Mouse (Mus musculus): ENCODE measurements around the gene Rbm7.

DNA sequence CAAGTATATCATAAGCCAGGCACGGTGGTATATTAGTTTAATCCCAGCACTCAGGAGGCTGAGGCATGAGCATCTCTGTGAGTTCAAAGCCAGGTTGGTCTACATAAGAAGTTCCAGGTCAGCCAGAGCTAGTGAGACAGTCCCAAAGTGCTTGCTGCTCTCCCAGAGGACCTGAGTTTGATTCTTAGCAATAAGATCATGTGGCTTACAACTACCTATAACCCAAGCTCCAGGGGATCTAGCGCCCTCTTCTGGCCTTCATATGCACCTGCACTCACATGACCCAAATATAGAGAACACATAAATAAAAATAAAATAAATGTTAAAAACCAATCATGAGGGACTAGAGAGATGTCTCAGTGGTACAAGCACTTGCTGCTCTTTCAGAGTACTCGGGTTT is 36.2 kb downstream of the Rbm7 start:
- TF ChIP-seq CTCF (conservative IDR thresholded peaks at IDR 0.05 in 1 of 2, IDR thresholded peaks at IDR 0.05 in 1 of 2; ENCODE audit: low read depth in 2 of 2, low read length in 2 of 2) (peak; percentile 52 to 60; a peak in 3 of 4 replicates), JUND (conservative IDR thresholded peaks at IDR 0.05; ENCODE audit: low read depth, low read length) (no peak), ELF1 (IDR thresholded peaks at IDR 0.05; ENCODE audit: low read depth, low read length) (no peak), EP300 (IDR thresholded peaks at IDR 0.05; ENCODE audit: low read length) (no peak), USF1 (IDR thresholded peaks at IDR 0.05; ENCODE audit: low read depth, low read length) (no peak)

Measured in CH12.LX (cell line).